Comparison of ENCODE assay signal across 7 mouse cellular contexts in the genomic region with DNA sequence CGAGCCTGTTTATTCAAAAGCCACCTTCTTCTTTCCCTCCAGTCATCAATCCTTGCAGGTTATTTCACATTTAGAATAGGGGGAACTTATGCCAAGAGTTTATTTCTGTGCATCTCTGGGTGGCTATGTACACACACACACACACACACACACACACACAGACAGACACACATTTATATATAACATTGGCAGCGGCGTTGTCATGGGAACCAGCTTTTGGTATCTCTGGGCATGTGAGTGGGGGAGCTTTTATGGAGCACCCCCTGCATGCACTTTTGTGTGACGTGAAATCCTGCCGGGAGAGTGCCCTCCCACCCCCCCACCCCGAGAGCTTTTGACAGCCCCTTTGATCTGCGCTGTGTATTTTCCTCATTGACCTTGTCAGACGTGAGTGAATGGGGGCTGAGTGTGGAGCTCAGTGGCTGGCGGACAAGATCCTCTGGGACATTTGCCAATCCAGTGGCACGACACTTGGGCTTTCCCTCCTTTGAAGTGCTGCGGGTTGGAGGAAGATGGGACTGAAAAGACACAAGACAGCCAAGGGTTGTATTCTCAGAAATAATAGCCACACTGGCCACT. TPM values are rescaled to one million over a fixed set of nuclear protein-coding genes. Genes with fewer than 3 reads are reported as not detected.
DNase-seq lines count a peak whose midpoint lies in the region; ATAC-seq and TF ChIP-seq lines count a peak whose summit lies in the region.
"Not testable (repeated sequence)": the region's sequence is repeated elsewhere in the genome, so short reads cannot be mapped to it uniquely, and the experiment has no call there.

No protein-coding gene starts in this region.

- not testable (repeated sequence) for H3K9ac ChIP-seq in embryonic facial prominence, embryonic 11.5 days (replicated peaks; ENCODE audit: low read length); forebrain, embryonic 15.5 days (replicated peaks); heart, embryonic 15.5 days; hindbrain, embryonic 13.5 days; lung, embryonic 14.5 days; midbrain, embryonic 12.5 days (replicated peaks); midbrain, postnatal 0 days (replicated peaks; ENCODE audit: low read length, poor library complexity, severe bottlenecking)

- H3K27ac ChIP-seq in embryonic facial prominence, embryonic 11.5 days (replicated peaks; ENCODE audit: low read depth, low read length); forebrain, embryonic 15.5 days (replicated peaks); heart, embryonic 15.5 days; hindbrain, embryonic 13.5 days; lung, embryonic 14.5 days (ENCODE audit: low read depth); midbrain, embryonic 12.5 days (replicated peaks); midbrain, postnatal 0 days (ENCODE audit: low read depth, low read length): not testable (repeated sequence)

- peak; percentile 39; the same call in 1 of the 2 replicates for ATAC-seq in embryonic facial prominence, embryonic 11.5 days (replicated peaks; ENCODE audit: insufficient number of reproducible peaks, low FRiP score, low TSS enrichment, low read depth)
- ATAC-seq in forebrain, embryonic 15.5 days (replicated peaks), result peak; percentile 55
- ATAC-seq in heart, embryonic 15.5 days (replicated peaks; ENCODE audit: insufficient number of reproducible peaks, insufficient read depth, low FRiP score, low read depth), result peak; percentile 56
- ATAC-seq in hindbrain, embryonic 13.5 days (ENCODE audit: low FRiP score), result peak; percentile 40; the same call in 1 of the 2 replicates
- ATAC-seq in lung, embryonic 14.5 days (ENCODE audit: insufficient read depth), result peak; percentile 66
- peak; percentile 63 for ATAC-seq in midbrain, embryonic 12.5 days (ENCODE audit: low FRiP score, low read depth)
- peak; percentile 52; the same call in 1 of the 2 replicates for ATAC-seq in midbrain, postnatal 0 days (ENCODE audit: low FRiP score)

- not testable (repeated sequence) for DNase-seq in embryonic facial prominence, embryonic 11.5 days (ENCODE audit: low spot score); lung, embryonic 14.5 days; midbrain, postnatal 0 days (ENCODE audit: low spot score)

- not testable (repeated sequence) for H3K36me3 ChIP-seq in embryonic facial prominence, embryonic 11.5 days (replicated peaks; ENCODE audit: control insufficient read depth, insufficient read depth, low read depth, low read length); forebrain, embryonic 15.5 days; heart, embryonic 15.5 days; hindbrain, embryonic 13.5 days; lung, embryonic 14.5 days (ENCODE audit: insufficient read depth); midbrain, embryonic 12.5 days; midbrain, postnatal 0 days (ENCODE audit: insufficient read depth, low read length)

- not testable (repeated sequence) for H3K27me3 ChIP-seq in embryonic facial prominence, embryonic 11.5 days (ENCODE audit: control insufficient read depth, insufficient read depth, low read length); forebrain, embryonic 15.5 days; heart, embryonic 15.5 days; hindbrain, embryonic 13.5 days; lung, embryonic 14.5 days (ENCODE audit: insufficient read depth, low read length); midbrain, embryonic 12.5 days; midbrain, postnatal 0 days (ENCODE audit: insufficient read depth, low read length)

- H3K4me1 ChIP-seq in embryonic facial prominence, embryonic 11.5 days (ENCODE audit: control insufficient read depth, insufficient read depth, low read length); forebrain, embryonic 15.5 days; heart, embryonic 15.5 days (replicated peaks); hindbrain, embryonic 13.5 days (replicated peaks); lung, embryonic 14.5 days (ENCODE audit: insufficient read depth); midbrain, embryonic 12.5 days; midbrain, postnatal 0 days (ENCODE audit: insufficient read depth, low read length): not testable (repeated sequence)

- not testable (repeated sequence) for TF ChIP-seq CTCF in lung, embryonic 14.5 days (IDR thresholded peaks at IDR 0.05; ENCODE audit: low read depth); midbrain, postnatal 0 days (IDR thresholded peaks at IDR 0.05)

- not testable (repeated sequence) for H3K4me3 ChIP-seq in embryonic facial prominence, embryonic 11.5 days (ENCODE audit: low read depth, low read length); forebrain, embryonic 15.5 days; heart, embryonic 15.5 days; hindbrain, embryonic 13.5 days; lung, embryonic 14.5 days (ENCODE audit: low read depth, low read length); midbrain, embryonic 12.5 days; midbrain, postnatal 0 days (ENCODE audit: low read depth, low read length)

- no CpG with 5 or more reads among the region's 11 CpGs for WGBS in embryonic facial prominence, embryonic 11.5 days
- WGBS in forebrain, embryonic 15.5 days, result no CpG with 5 or more reads among the region's 11 CpGs
- no CpG with 5 or more reads among the region's 11 CpGs for WGBS in heart, embryonic 15.5 days
- no CpG with 5 or more reads among the region's 11 CpGs for WGBS in hindbrain, embryonic 13.5 days
- WGBS in lung, embryonic 14.5 days, result no CpG with 5 or more reads among the region's 11 CpGs
- no CpG with 5 or more reads among the region's 11 CpGs for WGBS in midbrain, embryonic 12.5 days
- whole genome bisulfite sequencing in midbrain, postnatal 0 days, result no CpG with 5 or more reads among the region's 11 CpGs

- H3K4me2 ChIP-seq in embryonic facial prominence, embryonic 11.5 days (ENCODE audit: low read depth, low read length); forebrain, embryonic 15.5 days (replicated peaks); heart, embryonic 15.5 days; hindbrain, embryonic 13.5 days; lung, embryonic 14.5 days; midbrain, embryonic 12.5 days (replicated peaks); midbrain, postnatal 0 days (ENCODE audit: low read depth, low read length, poor library complexity, severe bottlenecking): not testable (repeated sequence)

- H3K9me3 ChIP-seq in embryonic facial prominence, embryonic 11.5 days (replicated peaks; ENCODE audit: control insufficient read depth, low read length); forebrain, embryonic 15.5 days; heart, embryonic 15.5 days (replicated peaks); hindbrain, embryonic 13.5 days; lung, embryonic 14.5 days (ENCODE audit: low read depth, low read length); midbrain, embryonic 12.5 days; midbrain, postnatal 0 days (ENCODE audit: low read length): not testable (repeated sequence)

RNA-seq across cellular contexts. Expression of gene Eif4g3, which starts 13.7 kb away (rescaled TPM):
- polyA plus RNA-seq in embryonic facial prominence, embryonic 11.5 days (2014; fragmentation: Nextera tagmentation; extraction: Ambion mirVana), result 35.2 and 38.7 TPM in 2 replicates
- polyA plus RNA-seq in forebrain, embryonic 15.5 days (2015; fragmentation: Nextera tagmentation; extraction: Ambion mirVana), result 48.6 and 49.7 TPM in 2 replicates
- 17.2 and 20.5 TPM in 2 replicates for polyA plus RNA-seq in heart, embryonic 15.5 days (2015; fragmentation: Nextera tagmentation; extraction: Ambion mirVana)
- 48.7 and 53.1 TPM in 2 replicates for polyA plus RNA-seq in hindbrain, embryonic 13.5 days (2015; fragmentation: Nextera tagmentation; extraction: Ambion mirVana)
- polyA plus RNA-seq in lung, embryonic 14.5 days (2014; fragmentation: Nextera tagmentation; extraction: Ambion mirVana), result 38.9 and 42.9 TPM in 2 replicates
- polyA plus RNA-seq in midbrain, embryonic 12.5 days (2016; fragmentation: Nextera tagmentation; extraction: Ambion mirVana), result 61.6 and 62.8 TPM in 2 replicates
- 70.0 and 92.2 TPM in 2 replicates for total RNA-seq in midbrain, postnatal 0 days (2014; rRNA removed)
- polyA plus RNA-seq in midbrain, postnatal 0 days (2015; fragmentation: Nextera tagmentation; extraction: Ambion mirVana), result 36.0 and 42.4 TPM in 2 replicates
